Mouse (Mus musculus): ENCODE measurements at regions not wholly inside any gene's neighbourhood (a gene's known extent, or its start where the extent isn't known, plus 50 kb on each side); places are given as distances from the start of the nearest gene placed in this dataset.

DNA sequence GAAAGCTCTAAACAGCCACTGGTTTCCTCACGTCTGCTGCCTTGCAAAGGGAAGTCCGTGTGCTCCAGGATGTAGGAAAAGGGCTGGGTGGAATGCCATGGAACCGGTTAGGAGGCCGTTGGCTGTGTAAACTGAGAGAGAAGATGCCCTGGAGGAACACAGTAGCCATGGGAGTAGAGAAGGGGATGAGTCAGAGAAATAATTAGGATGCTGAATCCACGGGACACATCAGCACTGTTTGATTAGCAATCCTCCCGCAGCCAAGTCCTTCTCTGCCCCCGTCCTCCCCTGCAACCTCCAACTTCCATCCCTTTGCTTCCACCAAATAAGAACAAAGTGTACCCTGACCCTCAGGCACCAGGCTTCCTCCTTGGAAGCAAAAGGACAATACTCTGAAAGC, 532.4 kb upstream of the Tmpo start:
- TF ChIP-seq GATA1 (IDR thresholded peaks at IDR 0.05; ENCODE audit: borderline replicate concordance, low read length) (no peak), FLI1 (IDR thresholded peaks at IDR 0.05; ENCODE audit: low read length) (no peak)

Data from megakaryocyte, embryonic 14.5 days (primary cell).